Mouse (Mus musculus) stomach, embryonic 16.5 days (tissue): ENCODE measurements around the gene Gramd1b. TPM values are rescaled to one million over a fixed set of nuclear protein-coding genes. Genes with fewer than 3 reads are reported as not detected.

Source experiments
- ATAC-seq: fragments of 200-750 bp; cut with Nextera tagmentation; 2 replicates; pipeline ENCODE4 v1.8.0; 2017; ENCODE audit warnings: moderate number of reproducible peaks, moderate TSS enrichment; ENCODE audit not compliant: insufficient read depth, low FRiP score
- H3K27ac ChIP-seq: fragments of 300-500 bp; sonication (generic); 2 replicates; pipeline ENCODE4 v1.5.1; 2014; ENCODE audit warnings: low read length
- H3K27me3 ChIP-seq: fragments of 300-500 bp; sonication (generic); 2 replicates; pipeline ENCODE4 v1.6.1; 2014; ENCODE audit warnings: low read length, control low read depth, mixed read lengths; ENCODE audit not compliant: control insufficient read depth, insufficient read depth
- H3K36me3 ChIP-seq: fragments of 300-500 bp; sonication (generic); 2 replicates; pipeline ENCODE4 v1.6.1; 2014; ENCODE audit warnings: low read length; ENCODE audit not compliant: control insufficient read depth, insufficient read depth
- H3K4me1 ChIP-seq: fragments of 300-500 bp; sonication (generic); 2 replicates; pipeline ENCODE4 v1.6.1; 2014; ENCODE audit warnings: low read length, control low read depth, mixed read lengths; ENCODE audit not compliant: control insufficient read depth, insufficient read depth
- H3K4me2 ChIP-seq: fragments of 300-500 bp; sonication (generic); 2 replicates; pipeline ENCODE4 v1.6.1; 2014; ENCODE audit warnings: low read depth, low read length, mixed read lengths
- H3K4me3 ChIP-seq: fragments of 300-500 bp; sonication (generic); replicated peaks from 2 replicates; pipeline ENCODE4 v1.5.1; 2014; ENCODE audit warnings: mild to moderate bottlenecking, low read length
- H3K9ac ChIP-seq: fragments of 300-500 bp; sonication (generic); 2 replicates; pipeline ENCODE4 v1.6.1; 2014; ENCODE audit warnings: low read length
- H3K9me3 ChIP-seq: fragments of 300-500 bp; sonication (generic); replicated peaks from 2 replicates; pipeline ENCODE4 v1.6.1; 2016; ENCODE audit warnings: low read length, control low read depth; ENCODE audit not compliant: control insufficient read depth
- WGBS: fragments of 180-500 bp; shearing (Covaris S2); extraction: QIAGEN DNeasy Blood & Tissue Kit; methylation state at CpG from one replicate; pipeline ENCODE4 v1.1.7; 2014; 5-methylcytosine and 5-hydroxymethylcytosine counted together
- polyA plus RNA-seq: library from polyadenylated mRNA; unstranded; fragments of >200 nt; fragmentation: Nextera tagmentation; extraction: Ambion mirVana; gene quantifications from 2 replicates; pipeline ENCODE4 v1.2.1, GENCODE M21; 2015

Gramd1b gene
- polyA plus RNA-seq, 1 experiment from 2014 or later, result 4.9 TPM

GRCm38 (mm10) chr9:40245466-40245865 is 285.7 kb downstream of the Gramd1b start:
- Histone ChIP-seq H3K9ac (no peak overlapping the region), H3K4me2 (no peak overlapping the region), H3K4me1 (peaks cover 10% of the 10 kb centered on the region; the same call in 1 of the 2 replicates), H3K4me3 (no peak overlapping the region), H3K36me3 (no peaks in the 10 kb centered on the region), H3K27me3 (no peaks in the 10 kb centered on the region), H3K9me3 (no peaks in the 10 kb centered on the region), H3K27ac (no peak overlapping the region)
- WGBS, result 43% methylated on average over 9 of the region's 9 CpGs
- no peak for ATAC-seq

Other genes with a start within 250 kb of the Gramd1b start
- not detected in 2 replicates for gene Gm21915, start 139.2 kb upstream of the Gramd1b start, polyA plus RNA-seq
- gene Clmp, start 154.6 kb upstream of the Gramd1b start, polyA plus RNA-seq, result 21.5 and 23.2 TPM in 2 replicates